Mouse (Mus musculus): ENCODE measurements around the gene Nudt17. TPM values are rescaled to one million over a fixed set of nuclear protein-coding genes. Genes with fewer than 3 reads are reported as not detected.
"Not testable (repeated sequence)": the region's sequence is repeated elsewhere in the genome, so short reads cannot be mapped to it uniquely, and the experiment has no call there.

Gene Nudt17
- polyA plus RNA-seq (2016; fragmentation: Nextera tagmentation; extraction: Ambion mirVana): 13.7 and 14.7 TPM in 2 replicates

DNA sequence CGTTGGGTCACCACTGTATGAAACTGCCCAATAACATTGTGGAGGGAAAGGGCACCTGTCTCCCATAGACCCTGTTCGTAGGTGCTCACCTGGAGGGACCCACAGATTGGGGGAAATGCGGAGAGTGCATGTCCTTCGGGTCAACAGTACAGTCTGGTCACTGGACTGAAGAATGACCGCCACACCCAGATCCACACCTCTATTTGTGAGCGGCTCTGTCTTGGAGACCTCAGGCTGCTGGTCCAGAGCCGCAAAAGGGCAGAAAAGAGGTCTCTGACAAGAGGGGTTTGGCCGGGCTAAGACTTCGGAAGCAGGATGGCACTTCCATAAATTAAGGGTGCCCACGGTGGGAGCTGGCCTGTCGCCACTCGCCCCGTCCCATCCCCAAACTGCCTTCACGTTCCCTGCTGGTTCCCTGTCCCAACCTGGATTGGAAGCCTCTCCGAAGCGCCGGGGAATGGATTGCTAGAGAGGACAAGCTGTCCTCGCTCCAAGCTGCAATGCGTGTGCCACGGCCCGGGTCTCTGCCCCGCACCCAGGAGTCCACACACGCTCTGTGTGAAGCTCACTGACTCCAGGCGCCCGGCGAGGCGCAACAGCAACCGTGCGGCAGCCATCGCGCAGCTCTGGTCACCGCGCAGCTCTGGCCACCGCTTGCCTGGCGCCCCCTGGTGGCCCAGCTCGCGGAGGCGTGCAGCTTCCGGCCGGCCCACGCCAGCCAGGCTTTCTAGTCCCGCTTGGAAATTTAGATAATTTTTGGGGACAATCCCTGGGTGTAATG lies at the start of gene Nudt17:
TSS of gene Nudt17 (minus strand) at position 660 of the 781 bp plus-strand sequence.
- Histone ChIP-seq H3K27me3 (0 out of 2 replicates have a peak, but pooled peaks cover 5% of the 10 kb centered on the region), H3K9me3 (no peaks in the 10 kb centered on the region), H3K9ac (peak within 1 kb of the TSS; percentile 68), H3K4me3 (peak within 1 kb of the TSS; percentile 49), H3K4me1 (peaks cover 5% of the 10 kb centered on the region; the same call in 1 of the 2 replicates), H3K4me2 (replicated peaks) (peak within 1 kb of the TSS; percentile 85), H3K27ac (no peak within 1 kb of the TSS), H3K36me3 (peaks cover 66% of the 10 kb centered on the region)
- WGBS: 5% methylated on average over 42 of the region's 42 CpGs
- ATAC-seq (ENCODE audit: insufficient number of reproducible peaks, insufficient read depth, low FRiP score, low TSS enrichment): peak; percentile 71

DNA sequence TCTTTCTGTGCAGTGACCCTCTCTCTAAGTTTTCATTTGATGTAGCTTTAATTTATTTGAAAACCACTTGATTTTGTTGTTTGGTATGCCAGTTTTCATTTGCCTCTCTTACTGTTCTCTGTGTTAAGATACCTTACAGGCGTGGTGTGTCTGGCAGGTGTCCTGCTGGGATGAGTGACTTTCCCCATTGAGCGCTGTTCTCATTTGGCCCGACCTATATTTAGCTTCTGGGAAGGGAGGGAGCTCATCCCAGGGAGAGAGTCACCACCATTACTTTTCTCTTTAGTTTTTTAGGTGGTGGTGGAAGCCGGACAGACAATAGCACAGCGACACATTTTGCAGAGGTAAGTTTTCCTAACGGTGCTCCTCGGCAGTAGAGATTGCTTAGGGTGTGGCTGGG lies 49.3 kb upstream of the Nudt17 start:
- H3K27me3 ChIP-seq: no peaks in the 10 kb centered on the region
- no peak for ATAC-seq (ENCODE audit: insufficient number of reproducible peaks, insufficient read depth, low FRiP score, low TSS enrichment)
- 67% methylated on average over 7 of the region's 7 CpGs for WGBS

DNA sequence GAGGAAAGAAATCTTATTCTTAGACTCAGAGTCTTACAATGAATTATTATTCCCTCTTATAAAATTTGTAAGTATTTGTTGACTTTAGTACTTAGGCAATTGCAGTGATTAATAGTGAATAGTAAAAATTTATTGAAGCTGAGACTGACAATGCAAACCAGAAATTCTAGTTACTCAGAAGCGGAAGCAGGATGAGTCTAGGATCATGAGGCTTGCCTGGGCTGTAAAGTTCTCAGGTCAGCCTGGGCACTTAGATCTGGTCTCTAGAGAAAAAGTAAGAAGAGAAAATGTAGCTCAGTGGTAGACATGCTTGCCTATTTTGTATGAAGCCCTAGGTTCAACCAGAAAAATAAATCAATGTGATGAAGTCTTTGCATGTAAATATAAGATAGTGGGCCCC lies 47.6 kb upstream of the Nudt17 start:
- ATAC-seq (ENCODE audit: insufficient number of reproducible peaks, insufficient read depth, low FRiP score, low TSS enrichment): no peak
- H3K4me2 ChIP-seq (replicated peaks): no peak overlapping the region
- H3K4me3 ChIP-seq: no peak overlapping the region
- H3K36me3 ChIP-seq: peaks cover 7% of the 10 kb centered on the region
- no peaks in the 10 kb centered on the region for H3K9me3 ChIP-seq
- H3K9ac ChIP-seq: no peak overlapping the region
- no peaks in the 10 kb centered on the region for H3K4me1 ChIP-seq
- no peaks in the 10 kb centered on the region for H3K27me3 ChIP-seq
- 94% methylated on average over 1 of the region's 1 CpGs for WGBS
- H3K27ac ChIP-seq: no peak overlapping the region

More for the DNA sequence above, 49.3 kb upstream of the Nudt17 start:
- H3K27ac ChIP-seq: no peak overlapping the region
- H3K9me3 ChIP-seq: no peaks in the 10 kb centered on the region
- H3K4me3 ChIP-seq: no peak overlapping the region
- no peak overlapping the region for H3K9ac ChIP-seq
- no peak overlapping the region for H3K4me2 ChIP-seq (replicated peaks)
- peaks cover 7% of the 10 kb centered on the region for H3K36me3 ChIP-seq
- H3K4me1 ChIP-seq: no peaks in the 10 kb centered on the region

DNA sequence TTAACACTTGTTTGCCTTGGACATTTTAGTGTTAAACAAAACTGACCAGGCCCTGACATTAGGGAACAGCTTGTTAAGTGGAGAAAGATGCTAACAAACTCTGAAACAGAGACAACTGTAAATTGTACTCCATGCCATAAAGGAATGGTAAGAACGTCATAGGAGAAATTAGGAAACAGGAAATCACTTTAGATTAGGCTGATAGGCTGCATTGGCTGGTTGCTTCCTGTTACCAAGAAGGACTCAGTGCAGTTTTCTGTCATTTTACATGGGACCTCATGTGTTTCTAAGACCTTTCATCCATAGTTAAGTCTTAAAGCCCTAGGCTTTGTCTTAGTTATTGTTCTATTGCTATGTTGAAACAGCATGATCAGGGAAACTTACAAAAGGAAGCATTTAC lies 38.5 kb upstream of the Nudt17 start:
- Histone ChIP-seq H3K36me3 (no peaks in the 10 kb centered on the region), H3K4me1 (no peaks in the 10 kb centered on the region), H3K4me3 (no peak overlapping the region), H3K9ac (no peak overlapping the region), H3K9me3 (no peaks in the 10 kb centered on the region), H3K27me3 (no peaks in the 10 kb centered on the region), H3K4me2 (replicated peaks) (no peak overlapping the region), H3K27ac (no peak overlapping the region)
- ATAC-seq (ENCODE audit: insufficient number of reproducible peaks, insufficient read depth, low FRiP score, low TSS enrichment): no peak
- 30% methylated on average over 1 of the region's 1 CpGs for WGBS

DNA sequence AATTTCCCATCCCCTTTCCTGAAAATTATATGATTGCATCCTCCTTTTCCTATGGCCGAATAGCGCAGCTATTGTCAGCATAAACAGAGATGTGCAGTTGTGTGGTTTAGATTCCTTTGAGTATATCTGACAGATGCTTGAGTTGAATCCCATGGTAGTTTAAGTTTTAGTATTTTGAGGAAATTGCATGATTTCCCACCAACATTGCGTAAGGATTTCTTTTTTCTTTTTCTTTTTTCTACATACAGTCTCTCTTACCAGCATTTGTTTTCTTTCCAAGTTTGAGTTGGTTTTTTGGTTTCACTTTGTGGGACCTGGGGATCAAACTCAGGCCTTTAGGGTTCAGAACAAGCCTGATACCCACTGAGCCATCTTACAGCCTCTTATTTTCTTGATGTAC lies 36.0 kb upstream of the Nudt17 start:
- Histone ChIP-seq H3K4me2 (replicated peaks) (no peak overlapping the region), H3K27ac (no peak overlapping the region), H3K4me1 (no peaks in the 10 kb centered on the region), H3K36me3 (no peaks in the 10 kb centered on the region), H3K9me3 (no peaks in the 10 kb centered on the region), H3K9ac (no peak overlapping the region), H3K27me3 (no peaks in the 10 kb centered on the region), H3K4me3 (no peak overlapping the region)
- WGBS: 91% methylated on average over 3 of the region's 3 CpGs
- ATAC-seq (ENCODE audit: insufficient number of reproducible peaks, insufficient read depth, low FRiP score, low TSS enrichment): no peak

DNA sequence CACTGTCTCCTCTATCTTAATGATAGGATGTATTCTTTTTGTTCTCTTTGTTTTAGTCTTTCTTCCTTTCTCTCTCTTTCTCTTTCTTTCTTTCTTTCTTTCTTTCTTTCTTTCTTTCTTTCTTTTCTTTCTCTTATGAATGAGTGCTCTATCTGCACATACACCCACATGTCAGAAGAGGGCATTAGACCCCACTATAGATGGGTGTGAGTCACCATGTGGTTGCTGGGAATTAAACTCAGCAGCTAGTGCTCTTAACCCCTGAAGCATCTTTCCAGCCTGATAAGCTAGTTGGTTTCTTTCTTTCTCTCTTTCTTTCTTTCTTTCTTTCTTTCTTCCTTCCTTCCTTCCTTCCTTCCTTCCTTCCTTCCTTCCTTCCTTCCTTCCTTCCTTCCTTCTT lies 31.9 kb upstream of the Nudt17 start:
- H3K27ac ChIP-seq; H3K36me3 ChIP-seq; H3K4me2 ChIP-seq (replicated peaks); H3K4me1 ChIP-seq; H3K4me3 ChIP-seq; H3K9ac ChIP-seq; ATAC-seq (ENCODE audit: insufficient number of reproducible peaks, insufficient read depth, low FRiP score, low TSS enrichment); H3K9me3 ChIP-seq; H3K27me3 ChIP-seq: not testable (repeated sequence)

DNA sequence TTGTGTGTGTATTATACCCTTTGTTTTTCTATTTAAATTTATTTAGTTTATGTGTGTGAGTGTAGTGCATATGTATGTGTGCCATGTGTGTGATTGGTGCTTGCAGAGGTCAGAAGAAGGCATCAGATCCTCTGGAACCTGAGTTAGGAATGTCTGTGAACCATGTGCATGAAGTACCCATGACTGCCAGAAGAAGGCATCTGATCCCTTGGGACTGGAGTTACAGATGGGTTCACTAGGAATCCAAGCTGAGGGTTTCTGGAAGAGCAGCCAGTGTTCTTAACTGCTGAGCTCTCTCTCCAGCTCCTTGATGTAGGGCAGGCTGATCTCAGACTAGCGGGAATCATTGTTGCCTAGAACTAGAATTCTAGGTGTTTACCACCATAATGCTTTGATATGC lies 29.6 kb upstream of the Nudt17 start:
- Histone ChIP-seq H3K4me2 (replicated peaks) (no peak overlapping the region), H3K9ac (no peak overlapping the region), H3K36me3 (no peaks in the 10 kb centered on the region), H3K4me3 (no peak overlapping the region), H3K9me3 (no peaks in the 10 kb centered on the region), H3K4me1 (peaks cover 5% of the 10 kb centered on the region; the same call in 1 of the 2 replicates), H3K27me3 (no peaks in the 10 kb centered on the region), H3K27ac (no peak overlapping the region)
- WGBS: 86% methylated on average over 1 of the region's 1 CpGs
- ATAC-seq (ENCODE audit: insufficient number of reproducible peaks, insufficient read depth, low FRiP score, low TSS enrichment): no peak

DNA sequence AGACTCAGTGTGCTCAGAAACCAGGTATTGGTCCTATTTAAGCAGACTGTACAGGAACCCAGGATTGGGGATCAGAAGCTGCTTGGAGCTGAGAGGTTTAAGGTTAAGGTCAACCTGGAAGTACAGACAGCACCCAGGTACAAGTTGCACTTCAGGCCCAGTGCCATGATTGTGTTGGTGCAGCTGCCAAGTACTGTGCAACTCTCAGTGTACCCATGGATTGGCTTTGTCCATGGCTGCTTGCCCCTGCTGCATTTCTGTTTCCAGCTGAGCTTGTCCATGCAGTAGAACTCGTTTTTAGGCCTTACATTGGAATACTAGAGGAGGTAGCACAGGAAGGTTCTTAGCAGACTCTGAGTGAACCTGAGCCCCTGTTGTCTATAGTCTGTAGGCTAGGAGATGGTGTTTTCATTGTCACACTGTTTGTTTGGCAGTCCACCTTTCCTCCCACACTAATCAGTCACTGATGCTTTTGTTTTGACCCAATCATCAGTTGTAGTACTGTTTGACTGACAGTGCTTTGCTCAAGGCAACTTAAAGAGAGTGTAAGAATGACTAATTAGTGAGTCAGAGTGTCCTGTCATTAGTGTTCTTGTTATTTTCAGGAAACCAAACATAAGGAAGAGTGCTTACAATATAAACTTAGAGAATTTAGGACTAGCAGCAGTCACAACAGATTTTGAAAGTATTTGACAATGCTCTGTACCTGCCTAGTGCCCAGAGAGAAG lies 28.8 kb upstream of the Nudt17 start:
- H3K9ac ChIP-seq: no peak overlapping the region
- 61% methylated on average over 1 of the region's 1 CpGs for WGBS
- no peak overlapping the region for H3K4me3 ChIP-seq
- H3K9me3 ChIP-seq: no peaks in the 10 kb centered on the region
- H3K36me3 ChIP-seq: no peaks in the 10 kb centered on the region
- no peak for ATAC-seq (ENCODE audit: insufficient number of reproducible peaks, insufficient read depth, low FRiP score, low TSS enrichment)
- H3K27ac ChIP-seq: no peak overlapping the region
- H3K27me3 ChIP-seq: no peaks in the 10 kb centered on the region
- H3K4me1 ChIP-seq: peaks cover 5% of the 10 kb centered on the region; the same call in 1 of the 2 replicates
- no peak overlapping the region for H3K4me2 ChIP-seq (replicated peaks)

DNA sequence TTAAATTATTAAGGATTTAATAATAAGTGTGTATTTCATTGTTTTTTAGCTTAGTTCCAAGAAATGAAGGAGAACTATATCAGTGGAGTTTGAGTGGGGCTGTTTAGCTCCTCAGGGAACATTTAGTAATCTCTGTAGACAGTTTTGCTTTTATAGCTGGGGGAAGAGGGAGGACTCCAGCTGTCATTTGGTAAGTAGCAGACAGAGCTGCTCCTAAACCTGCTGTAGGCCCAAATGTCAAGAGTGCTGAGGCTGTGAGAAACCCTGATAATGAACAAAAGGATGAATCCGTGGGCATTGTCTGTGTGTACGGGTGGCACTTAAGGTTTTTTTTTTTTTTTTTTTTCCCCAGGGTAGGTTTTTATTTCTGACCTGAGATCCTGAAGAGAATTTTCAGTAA lies 26.8 kb upstream of the Nudt17 start:
- 80% methylated on average over 2 of the region's 2 CpGs for WGBS
- ATAC-seq (ENCODE audit: insufficient number of reproducible peaks, insufficient read depth, low FRiP score, low TSS enrichment): no peak

DNA sequence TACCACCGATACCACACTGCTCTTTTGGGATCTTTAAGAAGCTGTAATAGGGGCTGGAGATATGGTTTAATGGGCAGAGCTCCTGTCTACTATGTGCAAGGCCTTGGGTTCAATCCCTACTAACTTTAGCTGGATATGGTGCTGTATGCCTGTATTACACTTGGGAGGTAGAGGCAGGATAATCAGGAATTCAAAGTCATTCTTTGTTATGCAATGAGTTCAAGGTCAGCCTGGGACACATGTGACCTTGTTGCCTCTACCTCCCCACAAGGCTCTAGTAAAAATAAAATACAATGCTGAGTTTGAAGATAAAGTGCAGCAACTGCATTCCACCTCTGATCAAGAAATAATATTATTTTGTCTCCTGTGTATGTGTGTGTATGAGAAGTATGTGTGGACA lies 25.6 kb upstream of the Nudt17 start:
- Histone ChIP-seq H3K4me1 (peaks cover 12% of the 10 kb centered on the region), H3K36me3 (no peaks in the 10 kb centered on the region)
- WGBS: 92% methylated on average over 1 of the region's 1 CpGs

More for the DNA sequence above, 26.8 kb upstream of the Nudt17 start:
- Histone ChIP-seq H3K9ac (no peak overlapping the region), H3K27me3 (no peaks in the 10 kb centered on the region), H3K27ac (no peak overlapping the region), H3K4me3 (no peak overlapping the region), H3K4me1 (peaks cover 5% of the 10 kb centered on the region; the same call in 1 of the 2 replicates), H3K9me3 (no peaks in the 10 kb centered on the region), H3K36me3 (no peaks in the 10 kb centered on the region), H3K4me2 (replicated peaks) (no peak overlapping the region)

DNA sequence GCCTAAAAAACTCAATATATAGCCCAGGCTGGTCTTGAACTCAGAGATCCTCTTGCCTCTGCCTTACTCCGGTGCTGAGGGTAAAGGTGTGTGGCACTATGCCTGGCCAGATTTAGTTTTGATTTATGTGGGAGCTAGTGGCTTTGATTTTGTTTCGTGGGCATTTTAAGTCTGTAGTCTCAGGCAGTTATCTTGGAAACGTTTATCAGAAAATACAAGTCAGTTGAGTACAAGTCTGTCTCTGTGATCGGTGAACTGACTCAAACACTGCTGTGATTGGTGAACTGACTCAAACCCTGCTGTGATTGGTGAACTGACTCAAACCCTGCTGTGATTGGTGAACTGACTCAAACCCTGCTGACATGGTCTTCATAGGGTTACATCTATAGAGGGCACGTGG lies 22.4 kb upstream of the Nudt17 start:
- Histone ChIP-seq H3K4me1 (peaks cover 20% of the 10 kb centered on the region), H3K4me2 (replicated peaks) (no peak overlapping the region), H3K27ac (no peak overlapping the region), H3K9ac (no peak overlapping the region), H3K36me3 (no peaks in the 10 kb centered on the region), H3K9me3 (no peaks in the 10 kb centered on the region), H3K4me3 (no peak overlapping the region), H3K27me3 (no peaks in the 10 kb centered on the region)
- 75% methylated on average over 5 of the region's 5 CpGs for WGBS
- ATAC-seq (ENCODE audit: insufficient number of reproducible peaks, insufficient read depth, low FRiP score, low TSS enrichment): no peak

More for the DNA sequence above, 25.6 kb upstream of the Nudt17 start:
- Histone ChIP-seq H3K27me3 (no peaks in the 10 kb centered on the region), H3K27ac (no peak overlapping the region), H3K4me3 (no peak overlapping the region), H3K9me3 (no peaks in the 10 kb centered on the region), H3K9ac (no peak overlapping the region), H3K4me2 (replicated peaks) (no peak overlapping the region)
- no peak for ATAC-seq (ENCODE audit: insufficient number of reproducible peaks, insufficient read depth, low FRiP score, low TSS enrichment)

DNA sequence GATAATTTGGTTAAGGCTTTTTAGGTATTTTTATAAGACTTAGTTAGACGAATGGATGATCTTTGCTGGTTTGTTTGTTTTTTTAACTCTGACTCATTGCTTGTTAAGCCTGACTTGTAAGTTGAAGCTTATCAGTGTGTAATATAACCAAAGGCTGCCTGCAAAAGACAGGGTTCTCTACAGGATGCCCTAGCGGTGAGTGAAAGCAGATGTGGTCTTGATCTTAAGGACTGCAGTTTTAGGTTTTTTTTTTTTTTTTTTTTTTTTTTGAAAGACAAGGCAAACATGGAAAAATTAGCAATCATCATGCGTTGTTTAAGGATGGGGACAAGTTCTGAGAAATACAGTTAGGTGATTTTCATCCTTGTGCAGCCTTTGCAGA lies 21.0 kb upstream of the Nudt17 start:
- no peaks in the 10 kb centered on the region for H3K9me3 ChIP-seq
- H3K4me2 ChIP-seq (replicated peaks): peak overlapping the region; percentile 67; the same call in 1 of the 2 replicates
- H3K4me1 ChIP-seq: peaks cover 15% of the 10 kb centered on the region
- no peak overlapping the region for H3K27ac ChIP-seq
- H3K9ac ChIP-seq: no peak overlapping the region
- no peak for ATAC-seq (ENCODE audit: insufficient number of reproducible peaks, insufficient read depth, low FRiP score, low TSS enrichment)
- WGBS: 34% methylated on average over 3 of the region's 3 CpGs
- no peaks in the 10 kb centered on the region for H3K27me3 ChIP-seq
- no peak overlapping the region for H3K4me3 ChIP-seq
- peaks cover 2% of the 10 kb centered on the region; the same call in 1 of the 2 replicates for H3K36me3 ChIP-seq
